Mouse (Mus musculus): Measurements from ENCODE around the gene Gstt4.
"Not testable (repeated sequence)": the region's sequence is repeated elsewhere in the genome, so short reads cannot be mapped to it uniquely, and the experiment has no call there.

Gstt4 gene

DNA sequence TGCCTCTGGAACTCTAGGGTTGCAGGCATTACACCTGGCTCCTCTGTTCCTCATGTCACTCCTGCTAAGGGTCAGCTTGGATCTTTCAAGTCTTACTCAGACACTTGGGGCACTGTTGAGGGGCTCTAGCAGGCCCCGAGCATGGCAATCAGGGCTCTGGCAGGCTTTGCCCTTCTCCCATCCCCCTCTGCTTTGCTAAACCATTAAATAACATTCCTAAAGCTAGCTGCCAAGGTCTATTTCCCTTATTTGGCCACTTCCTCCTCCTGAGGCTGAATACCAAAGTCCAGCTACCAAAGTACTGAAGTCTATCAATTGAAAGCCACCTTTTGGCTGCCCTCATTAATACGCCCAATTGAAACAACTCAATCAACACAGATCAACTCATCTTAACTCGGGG lies 27.5 kb downstream of the Gstt4 start:
- DNase-seq (ENCODE audit: inconsistent age in 2 of 2, low spot score in 1 of 2): peak; percentile 46 to 77

DNA sequence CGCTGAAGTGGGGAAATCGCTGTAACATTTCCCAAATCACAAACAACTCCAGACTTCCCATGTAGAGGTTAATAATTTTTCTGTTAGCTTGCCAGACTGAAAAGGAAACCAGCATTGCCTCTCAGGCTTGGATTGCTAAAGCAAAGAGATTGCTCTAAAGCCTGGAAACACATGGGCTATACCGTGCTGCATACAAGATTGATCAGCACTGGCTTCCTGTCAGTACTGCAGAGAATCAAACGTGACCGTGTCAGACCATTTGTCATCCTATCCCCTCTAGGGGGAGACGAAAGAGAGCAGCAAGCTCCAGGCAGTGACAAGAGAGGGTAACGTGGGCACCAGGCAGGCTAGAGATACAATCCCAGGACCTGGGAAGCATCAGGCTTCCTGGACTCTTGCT lies 31.6 kb downstream of the Gstt4 start:
- no peak for DNase-seq (ENCODE audit: inconsistent age in 2 of 2, low spot score in 1 of 2)

DNA sequence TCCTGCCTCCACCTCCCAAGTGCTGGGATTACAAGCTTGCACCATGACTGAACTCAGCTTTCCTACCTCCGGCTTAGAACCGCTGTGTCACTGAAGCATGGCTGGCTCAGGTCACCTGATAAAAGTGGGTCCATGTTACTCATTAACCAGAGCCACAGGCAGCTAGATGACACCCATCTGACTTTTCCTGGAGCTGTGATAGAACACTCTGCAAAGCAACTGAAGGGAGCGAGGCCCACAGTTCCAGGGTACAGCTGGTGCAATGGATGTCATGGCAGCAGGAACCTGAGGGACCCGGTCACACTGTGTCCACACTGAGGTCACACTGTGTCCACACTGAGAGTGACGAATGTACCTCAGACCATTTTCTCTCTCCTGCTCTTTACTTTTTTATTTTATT lies 32.5 kb downstream of the Gstt4 start:
- no peak for DNase-seq (ENCODE audit: inconsistent age in 2 of 2, low spot score in 1 of 2)

DNA sequence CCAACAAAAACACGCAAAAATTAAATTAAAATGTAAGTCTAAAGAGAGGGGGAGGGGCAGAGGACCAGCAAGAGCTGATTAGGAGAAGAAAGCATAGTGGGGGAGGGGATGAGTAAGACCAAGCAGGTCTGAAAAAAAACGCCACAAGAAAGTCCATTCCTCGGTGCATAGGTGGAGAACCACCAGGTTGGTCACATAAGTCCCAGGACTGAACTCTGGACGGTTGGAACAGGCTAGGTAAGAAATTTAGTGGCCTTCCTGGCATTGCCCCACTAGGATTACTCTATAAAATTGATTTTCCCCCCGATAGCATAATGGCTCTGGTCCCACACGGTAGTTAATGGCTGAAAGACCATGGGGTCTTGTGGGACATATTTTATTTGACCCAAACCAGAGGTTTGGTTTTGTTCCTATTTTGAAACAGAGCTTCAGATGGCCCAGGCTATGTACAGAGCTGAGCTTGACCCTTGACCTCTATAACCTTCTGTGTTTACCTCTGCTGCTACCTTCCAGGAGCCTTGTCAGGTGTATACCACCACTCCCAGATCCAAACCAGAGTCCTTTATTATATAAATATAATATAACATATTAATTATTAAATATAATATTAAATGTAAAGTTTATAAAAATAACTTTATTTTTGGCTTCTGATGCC lies 33.1 kb downstream of the Gstt4 start:
- no peak for DNase-seq (ENCODE audit: inconsistent age in 2 of 2, low spot score in 1 of 2)

DNA sequence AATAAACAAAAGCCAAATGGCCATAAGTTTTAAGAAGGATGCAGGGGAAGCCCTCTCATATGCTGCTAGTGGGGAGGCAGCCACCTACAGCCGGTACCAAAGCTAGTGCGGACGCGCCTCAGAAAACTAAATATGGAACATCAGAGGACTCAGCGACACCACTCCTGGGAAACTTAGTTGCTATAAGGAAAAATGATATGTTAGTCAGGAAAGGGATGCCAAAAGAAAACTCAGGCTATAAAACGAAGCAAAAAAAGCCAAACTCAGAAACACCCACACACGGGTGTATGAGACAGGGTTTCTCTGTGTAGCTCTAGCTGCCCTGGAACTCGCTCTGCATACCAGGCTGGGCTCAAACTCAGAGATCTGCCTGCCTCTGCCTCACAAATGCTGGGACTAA lies 34.1 kb downstream of the Gstt4 start:
- no peak for DNase-seq (ENCODE audit: inconsistent age in 2 of 2, low spot score in 1 of 2)

DNA sequence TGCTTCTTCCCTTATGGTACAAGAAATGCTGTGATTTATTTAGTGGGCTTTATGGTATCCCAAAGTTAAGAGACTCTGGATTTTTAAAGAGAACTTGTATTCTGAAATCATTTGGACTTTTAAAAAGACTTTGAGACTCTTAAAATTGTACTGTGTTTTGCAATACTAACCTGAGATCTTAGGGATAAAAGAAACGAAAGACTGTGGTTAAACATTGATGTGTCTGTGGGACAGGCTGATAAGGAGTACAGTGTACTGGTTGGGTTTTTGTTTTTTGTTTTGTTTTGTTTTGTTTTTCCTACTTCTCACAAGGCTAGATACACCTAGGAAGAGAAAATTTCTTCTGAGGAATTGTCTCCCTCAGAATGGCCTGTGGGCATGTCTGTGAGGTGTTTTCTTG lies 36.9 kb downstream of the Gstt4 start:
- DNase-seq (ENCODE audit: inconsistent age in 2 of 2, low spot score in 1 of 2): no peak

DNA sequence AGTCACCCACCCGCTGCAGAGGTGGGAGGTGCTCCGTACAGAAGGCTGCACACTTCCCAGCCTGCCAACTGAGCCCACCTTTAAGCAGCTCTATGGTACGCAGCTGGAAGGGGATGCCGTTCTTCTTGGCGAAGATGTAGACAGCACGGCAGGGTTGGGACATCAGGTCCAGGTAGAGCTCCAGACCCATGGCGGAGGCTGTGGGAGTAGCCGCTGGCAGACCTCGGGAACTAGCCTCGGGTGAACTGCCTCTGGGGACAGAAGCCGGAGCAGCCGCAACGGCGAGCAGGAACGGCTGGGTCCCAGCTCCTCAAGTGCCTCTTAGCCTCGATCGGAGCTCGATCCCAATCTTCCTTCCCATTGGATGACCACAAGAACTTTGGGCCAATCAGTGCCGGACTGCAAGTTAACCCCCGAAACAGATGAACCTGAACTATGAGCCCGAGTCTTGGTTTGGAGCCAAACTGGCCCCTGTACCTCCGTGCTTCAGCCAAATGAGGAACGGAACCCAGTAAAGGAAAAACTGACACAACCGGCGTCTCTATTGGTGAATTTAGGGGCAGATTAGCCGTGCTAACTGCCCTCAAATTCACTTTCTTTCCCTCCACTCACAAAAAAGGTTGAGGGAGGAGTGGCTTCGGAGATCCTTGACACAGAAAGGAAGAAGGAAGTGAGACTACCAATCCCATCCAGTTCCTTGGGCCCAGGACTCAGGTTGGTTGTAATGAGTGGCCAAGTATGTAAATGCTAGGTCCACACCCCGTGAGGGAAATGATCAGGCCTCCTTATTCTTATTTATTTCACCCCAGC lies 41.4 kb downstream of the Gstt4 start, which contains the start of the genes Gm20441 and Gstt3:
Gene Gm20441 (minus strand): TSS at position 186 of the 810 bp plus-strand sequence.
Gene Gstt3 (minus strand): TSS at position 646 of the 810 bp plus-strand sequence.
- peak; percentile 82 to 91 for DNase-seq (ENCODE audit: inconsistent age in 2 of 2, low spot score in 1 of 2)

DNA sequence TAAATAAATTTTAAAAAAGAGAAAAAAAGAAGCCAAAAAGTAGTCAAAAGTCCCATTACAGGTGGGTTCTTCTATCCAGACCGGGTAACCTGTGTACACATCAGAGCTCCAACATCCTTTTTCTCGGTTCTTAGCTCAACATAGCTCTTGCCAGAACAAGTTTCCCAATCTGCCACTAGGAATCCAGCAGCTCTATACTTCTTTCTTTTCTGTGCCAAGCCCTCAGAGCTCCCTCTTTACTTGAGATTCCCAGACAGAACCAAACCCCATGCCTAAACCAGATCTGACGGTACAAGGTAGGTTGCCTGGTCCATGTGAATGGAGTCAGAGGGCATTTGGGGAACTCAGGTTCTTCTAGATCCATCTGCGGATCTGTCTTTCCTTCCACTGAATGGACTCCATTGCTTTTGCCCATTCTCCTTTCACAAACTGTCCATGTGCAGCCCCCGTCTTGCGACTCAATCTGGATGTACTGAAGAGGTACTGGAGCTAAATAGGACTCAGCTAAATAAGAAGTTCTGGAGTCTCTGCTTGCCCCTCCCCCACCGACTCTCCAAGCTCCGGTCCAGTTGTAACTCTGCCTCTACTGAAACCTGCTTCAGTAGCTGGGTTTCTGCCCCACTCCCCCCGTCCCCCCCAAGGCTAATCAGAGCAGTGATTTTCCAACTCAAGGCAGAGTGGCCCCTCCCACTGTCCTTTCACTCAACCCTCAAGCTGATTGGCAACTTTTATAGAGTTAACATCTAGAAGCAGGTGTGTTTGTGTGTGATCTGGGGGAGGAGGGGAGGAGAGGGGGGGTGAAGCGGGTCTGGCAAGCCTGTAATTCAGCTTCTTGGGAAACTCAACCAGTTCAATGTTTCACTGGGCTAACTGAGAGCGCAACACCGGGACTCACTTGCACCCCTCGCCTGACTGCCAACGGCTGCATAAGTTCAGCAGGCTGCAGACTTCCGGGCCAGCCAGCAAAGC lies 42.9 kb downstream of the Gstt4 start:
- DNase-seq (ENCODE audit: inconsistent age in 2 of 2, low spot score in 1 of 2): peak in 1 of 2 experiments; percentile 44

DNA sequence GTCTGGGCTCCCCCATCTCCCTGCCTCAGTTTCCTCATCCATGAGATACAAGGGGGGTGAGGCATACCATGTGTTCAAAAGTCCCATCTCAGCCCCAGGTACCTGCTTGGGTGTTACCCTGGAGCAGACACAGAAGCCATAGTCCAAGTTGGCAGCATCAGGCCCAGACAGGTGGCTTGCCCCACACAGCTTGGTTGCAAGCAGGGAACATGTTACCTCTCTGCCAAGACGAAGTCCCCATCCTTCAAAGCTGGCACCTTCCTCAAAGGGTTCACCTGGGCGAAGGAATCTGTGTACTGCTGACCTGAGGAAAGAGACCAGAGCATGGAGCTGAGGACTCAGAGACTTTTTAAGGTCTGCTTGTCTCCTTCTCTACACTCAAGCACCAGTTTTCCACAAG lies 44.5 kb downstream of the Gstt4 start:
- DNase-seq (ENCODE audit: inconsistent age in 2 of 2, low spot score in 1 of 2): no peak

DNA sequence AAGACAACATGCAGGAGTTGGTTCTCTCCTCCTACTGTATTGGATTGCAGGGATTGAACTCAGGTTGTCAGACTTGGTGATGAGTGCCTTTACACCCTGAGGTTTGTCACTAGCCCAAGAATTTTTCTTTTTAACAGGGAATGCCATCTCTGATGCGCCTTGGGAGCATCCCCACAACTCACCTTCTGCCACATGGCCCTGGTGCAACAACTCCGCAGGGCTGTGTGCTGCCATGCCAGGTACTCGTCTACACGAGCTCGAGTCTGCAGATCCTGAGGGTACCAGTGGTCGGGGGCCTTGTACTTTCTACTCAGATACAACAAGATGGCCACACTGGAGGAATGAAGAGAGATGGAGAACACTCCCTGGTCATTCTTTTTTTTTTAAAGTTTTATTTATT lies 45.8 kb downstream of the Gstt4 start:
- no peak for DNase-seq (ENCODE audit: inconsistent age in 2 of 2, low spot score in 1 of 2)

DNA sequence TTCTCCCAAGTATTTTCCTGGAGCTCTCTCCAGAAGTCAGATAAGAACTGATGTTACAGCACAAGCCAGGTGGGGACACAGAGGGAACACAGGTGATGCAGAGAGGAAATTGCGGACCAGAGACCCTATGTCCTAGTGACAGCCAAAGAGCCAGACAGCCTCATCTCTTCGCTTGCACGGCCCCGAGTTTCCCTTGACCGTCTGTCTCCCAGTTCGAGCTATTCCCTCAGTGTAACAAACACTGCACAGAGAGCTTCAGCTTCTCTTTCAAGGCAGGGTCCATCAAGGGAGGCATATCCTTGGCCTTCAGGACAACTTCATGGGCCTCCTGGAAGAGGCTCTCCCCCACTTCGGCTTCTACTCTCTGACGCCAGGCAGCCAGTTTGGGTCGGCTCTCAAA lies 47.8 kb downstream of the Gstt4 start:
- DNase-seq (ENCODE audit: inconsistent age in 2 of 2, low spot score in 1 of 2): no peak

DNA sequence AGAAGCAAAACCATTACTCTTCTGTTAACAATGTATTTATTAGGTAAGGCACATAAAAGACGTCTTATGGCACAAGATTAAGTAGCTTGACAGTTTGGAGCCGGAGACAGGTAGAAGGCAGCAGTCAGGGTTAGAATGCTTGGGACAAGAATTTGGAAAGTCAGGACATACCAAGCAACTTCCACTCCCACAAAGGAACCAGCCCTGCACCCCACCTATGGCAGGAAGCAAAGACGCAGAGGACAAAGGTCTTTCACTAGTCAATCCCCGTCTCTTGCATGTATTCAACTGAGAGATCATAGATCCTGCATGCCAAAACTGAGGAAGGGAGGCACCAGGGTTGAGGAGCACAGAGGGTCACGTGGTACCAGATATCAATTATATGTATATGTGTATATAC lies 48.2 kb downstream of the Gstt4 start:
- DNase-seq (ENCODE audit: inconsistent age in 2 of 2, low spot score in 1 of 2): peak in 1 of 2 experiments; percentile 33

DNA sequence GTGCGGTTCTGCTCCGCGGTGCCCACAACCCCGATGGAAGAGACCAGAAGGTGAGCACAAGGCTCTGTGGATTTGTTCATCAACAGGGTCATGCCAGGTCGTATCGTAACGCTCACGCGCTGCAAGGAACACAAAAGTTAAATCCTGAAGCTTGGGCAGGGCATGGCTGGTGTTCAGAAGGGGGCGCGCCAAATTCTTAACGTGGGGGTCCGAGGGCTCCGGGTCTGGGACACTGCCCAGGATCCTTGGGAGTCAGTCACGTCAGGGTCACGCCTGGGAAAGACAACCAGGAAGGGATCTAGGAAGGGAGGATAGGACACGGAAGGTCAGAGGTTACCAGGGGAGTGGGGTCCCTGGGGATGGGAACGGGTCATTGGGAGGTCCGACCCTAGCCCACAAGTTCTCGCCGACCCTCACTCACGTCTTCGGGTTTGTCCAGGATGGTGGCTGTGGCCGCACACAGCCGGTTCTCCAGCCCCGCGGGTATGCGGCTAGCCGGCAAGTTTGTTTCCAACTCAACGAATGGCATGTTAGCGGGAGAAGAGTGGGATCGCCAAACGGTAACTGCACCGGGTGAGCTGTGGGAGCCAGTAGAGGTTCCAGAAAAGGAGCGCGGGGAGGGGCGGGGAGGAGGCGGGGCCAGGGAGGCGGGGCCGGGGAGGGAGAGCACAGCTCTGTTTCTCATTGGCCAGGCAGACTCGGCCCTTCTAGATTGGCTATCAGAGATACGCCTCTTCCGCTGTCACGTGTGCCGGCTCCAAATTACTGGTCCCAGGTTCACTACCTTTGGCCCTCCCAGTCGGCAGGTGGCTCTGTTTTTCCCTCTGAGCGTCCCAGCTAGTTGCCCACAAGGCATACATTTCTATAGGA lies 49.3 kb downstream of the Gstt4 start, which contains the start of gene Ddt:
Gene Ddt (minus strand): TSS at position 620 of the 870 bp plus-strand sequence.
- peak; percentile 88 to 93 for DNase-seq (ENCODE audit: inconsistent age in 2 of 2, low spot score in 1 of 2)

DNA sequence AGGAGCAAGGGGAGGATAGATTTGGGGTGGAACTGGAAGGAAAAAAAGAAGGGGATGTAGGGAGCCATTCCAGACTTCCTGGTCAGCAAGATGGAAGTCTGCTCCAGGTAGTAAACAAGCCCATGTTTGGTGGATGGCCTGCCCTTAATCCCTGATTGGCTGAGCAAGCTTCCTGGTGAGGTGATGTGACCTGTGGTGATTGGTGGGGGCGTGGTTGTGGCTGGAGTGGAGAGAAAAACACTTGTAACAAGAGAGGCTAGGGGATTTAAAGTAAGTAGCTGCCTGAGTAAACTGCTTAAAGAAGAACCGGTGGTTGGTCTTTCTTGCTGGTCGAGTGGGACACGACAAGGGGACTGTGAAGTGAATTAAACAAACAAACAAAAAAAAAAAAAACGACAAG lies 54.6 kb downstream of the Gstt4 start:
- not testable (repeated sequence) for DNase-seq (ENCODE audit: inconsistent age in 2 of 2, low spot score in 1 of 2)

DNA sequence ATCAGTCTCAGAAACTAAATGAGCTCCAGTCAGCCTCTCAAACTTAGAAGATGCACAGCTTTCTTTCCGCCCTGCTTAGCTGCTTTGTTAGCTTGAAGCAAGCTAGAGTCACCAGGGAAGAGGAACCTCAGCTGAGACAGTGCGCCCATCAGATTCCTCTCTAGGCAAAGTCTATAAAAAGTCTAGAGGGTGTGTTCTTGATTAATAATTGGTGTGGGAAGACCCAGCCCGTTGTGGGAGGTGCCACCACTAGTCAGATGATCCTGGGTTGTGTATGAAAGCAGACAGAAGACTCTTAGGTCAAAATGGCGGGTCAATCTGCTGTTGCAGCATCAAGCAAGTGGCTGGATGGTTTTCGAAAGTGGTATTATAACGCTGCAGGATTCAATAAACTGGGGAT lies 55.5 kb downstream of the Gstt4 start:
- DNase-seq (ENCODE audit: inconsistent age in 2 of 2, low spot score in 1 of 2): no peak

Data from adrenal gland, adult (tissue).